Mouse (Mus musculus) liver, embryonic 12.5 days (tissue): ENCODE measurements at regions not wholly inside any gene's neighbourhood (a gene's known extent, or its start where the extent isn't known, plus 50 kb on each side); places are given as distances from the start of the nearest gene placed in this dataset.

ENCODE experiments used
- ATAC-seq: fragments of 200-750 bp; cut with Nextera tagmentation; 2 replicates; pipeline ENCODE4 v1.8.0; 2017; ENCODE audit warnings: moderate number of reproducible peaks, mild to moderate bottlenecking, moderate library complexity
- H3K27ac ChIP-seq: fragments of 300-500 bp; sonication (generic); 2 replicates; pipeline ENCODE4 v1.5.1; 2016; ENCODE audit warnings: mild to moderate bottlenecking
- H3K27me3 ChIP-seq: fragments of 300-500 bp; sonication (generic); replicated peaks from 2 replicates; pipeline ENCODE4 v1.6.1; 2016; ENCODE audit warnings: mild to moderate bottlenecking, moderate library complexity
- H3K36me3 ChIP-seq: fragments of 300-500 bp; sonication (generic); 2 replicates; pipeline ENCODE4 v1.6.1; 2016; ENCODE audit warnings: mild to moderate bottlenecking, moderate library complexity
- H3K4me1 ChIP-seq: fragments of 300-500 bp; sonication (generic); 2 replicates; pipeline ENCODE4 v1.6.1; 2016
- H3K4me2 ChIP-seq: fragments of 300-500 bp; sonication (generic); 2 replicates; pipeline ENCODE4 v1.6.1; 2016; ENCODE audit warnings: mild to moderate bottlenecking, moderate library complexity
- H3K4me3 ChIP-seq: fragments of 300-500 bp; sonication (generic); 2 replicates; pipeline ENCODE4 v1.5.1; 2016; ENCODE audit warnings: mild to moderate bottlenecking, moderate library complexity
- H3K9ac ChIP-seq: fragments of 300-500 bp; sonication (generic); 2 replicates; pipeline ENCODE4 v1.6.1; 2016; ENCODE audit warnings: mild to moderate bottlenecking, moderate library complexity
- H3K9me3 ChIP-seq: fragments of 300-500 bp; sonication (generic); replicated peaks from 2 replicates; pipeline ENCODE4 v1.6.1; 2016; ENCODE audit warnings: mild to moderate bottlenecking, moderate library complexity
- WGBS: fragments of 180-500 bp; shearing (Covaris S2); methylation state at CpG from one replicate; pipeline ENCODE4 v1.1.7; 2016; ENCODE audit not compliant: insufficient replicate concordance; 5-methylcytosine and 5-hydroxymethylcytosine counted together

DNA sequence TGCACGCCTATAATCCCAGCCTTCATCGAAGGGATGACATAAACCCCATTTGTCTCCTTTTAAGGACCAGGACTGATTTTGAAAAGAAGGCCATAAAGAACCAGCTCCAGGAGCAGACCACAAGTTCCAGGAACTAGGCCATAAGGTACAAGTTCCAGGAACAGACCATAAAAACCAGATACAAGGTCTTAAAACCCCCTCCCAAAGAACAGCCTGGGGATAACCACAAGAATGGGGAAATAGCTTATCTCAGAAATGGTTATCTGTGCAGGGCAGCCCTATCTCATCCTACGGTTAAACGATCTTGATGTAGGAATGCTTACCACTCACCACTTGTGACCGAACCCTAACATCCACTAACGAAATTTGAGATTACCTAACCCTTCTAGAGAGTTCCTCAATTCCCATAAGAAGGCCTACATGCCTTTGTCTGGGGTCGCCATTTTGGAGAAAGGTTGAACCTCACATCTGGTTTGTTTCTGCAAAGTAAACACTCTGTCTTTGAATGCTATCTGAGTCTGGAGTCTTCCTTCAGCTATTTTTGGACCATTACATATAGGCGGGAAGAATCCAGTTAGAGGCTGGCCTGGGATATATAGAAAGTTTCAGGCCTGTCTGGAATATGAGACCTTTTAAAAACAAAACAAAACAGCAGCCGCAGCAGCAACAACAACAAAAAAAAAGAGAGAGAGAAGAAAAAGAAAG is 103.5 kb upstream of the Fut8 start:
- no peak overlapping the region for H3K4me3 ChIP-seq
- 28% methylated on average over 9 of the region's 9 CpGs for WGBS
- H3K9me3 ChIP-seq = no peaks in the 10 kb centered on the region
- no peak overlapping the region for H3K9ac ChIP-seq
- no peak overlapping the region for H3K4me2 ChIP-seq
- H3K4me1 ChIP-seq = peaks cover 16% of the 10 kb centered on the region
- H3K27ac ChIP-seq = no peak overlapping the region
- ATAC-seq = no peak
- H3K36me3 ChIP-seq = no peaks in the 10 kb centered on the region
- no peaks in the 10 kb centered on the region for H3K27me3 ChIP-seq

DNA sequence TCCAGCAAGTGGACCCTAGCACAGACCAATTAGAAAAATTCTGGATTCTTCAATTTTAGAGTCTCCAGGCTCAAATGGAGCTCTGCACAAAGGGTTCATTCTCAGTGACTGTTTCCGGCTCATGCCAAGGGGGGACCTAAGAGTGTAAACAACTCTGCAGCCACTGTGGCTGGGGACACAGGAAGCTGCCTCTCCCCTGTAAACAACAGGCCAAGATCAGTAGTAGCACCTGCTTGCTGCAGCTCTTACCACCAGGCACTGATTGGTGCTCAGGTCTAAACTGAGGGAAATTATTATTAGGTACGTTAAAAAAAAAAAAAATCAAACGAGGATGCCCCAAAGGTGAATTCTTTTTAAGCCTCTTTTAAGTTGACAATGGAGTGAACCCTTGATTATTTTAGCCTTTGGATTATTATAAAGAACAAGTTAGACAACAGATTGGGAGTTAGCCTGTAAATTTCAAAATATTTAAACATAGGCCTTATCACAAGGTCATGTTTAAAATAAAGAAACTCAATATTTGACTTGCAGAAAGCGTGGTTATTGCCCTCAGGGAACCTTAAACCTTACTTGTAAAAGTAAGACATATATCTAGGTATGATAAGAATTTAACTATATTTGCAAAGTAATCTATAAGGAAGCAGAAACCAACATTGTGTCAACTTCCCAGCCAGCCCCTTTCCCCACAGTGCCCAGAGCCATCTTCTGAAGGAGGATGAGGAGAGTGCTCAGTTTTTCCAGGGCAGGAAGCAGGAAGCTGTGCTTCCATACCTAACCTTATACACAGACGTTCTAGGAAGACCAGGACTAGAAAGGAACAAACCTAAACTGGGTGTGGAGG is 104.2 kb upstream of the Fut8 start:
- Histone ChIP-seq H3K36me3 (no peaks in the 10 kb centered on the region), H3K4me1 (peaks cover 16% of the 10 kb centered on the region), H3K27me3 (no peaks in the 10 kb centered on the region), H3K4me3 (no peak overlapping the region), H3K9ac (no peak overlapping the region; the same call in 1 of the 2 replicates), H3K4me2 (no peak overlapping the region), H3K27ac (no peak overlapping the region), H3K9me3 (no peaks in the 10 kb centered on the region)
- 31% methylated on average over 5 of the region's 5 CpGs for WGBS
- no peak for ATAC-seq

DNA sequence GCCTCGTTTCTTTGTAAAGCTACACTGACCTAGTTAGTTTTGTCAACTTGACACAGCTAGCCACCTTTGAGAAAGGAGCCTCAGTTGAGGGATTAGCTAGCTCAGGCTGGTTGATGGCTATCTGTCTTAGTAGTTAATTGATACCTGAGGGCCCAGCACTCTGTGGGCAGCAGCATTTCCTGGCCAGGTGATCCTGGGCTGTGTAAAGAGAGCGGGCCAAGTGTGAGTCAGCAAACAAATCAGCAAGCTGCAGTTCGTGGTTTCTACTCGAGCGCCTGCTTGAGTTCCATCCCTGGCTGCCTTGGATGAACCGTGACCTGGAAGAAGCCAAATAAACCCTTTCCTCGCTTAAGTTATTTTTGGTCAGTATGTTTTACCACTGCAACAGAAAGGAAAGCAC is 106.6 kb upstream of the Fut8 start:
- Histone ChIP-seq H3K36me3 (no peaks in the 10 kb centered on the region), H3K4me3 (no peak overlapping the region)
- no peak for ATAC-seq

DNA sequence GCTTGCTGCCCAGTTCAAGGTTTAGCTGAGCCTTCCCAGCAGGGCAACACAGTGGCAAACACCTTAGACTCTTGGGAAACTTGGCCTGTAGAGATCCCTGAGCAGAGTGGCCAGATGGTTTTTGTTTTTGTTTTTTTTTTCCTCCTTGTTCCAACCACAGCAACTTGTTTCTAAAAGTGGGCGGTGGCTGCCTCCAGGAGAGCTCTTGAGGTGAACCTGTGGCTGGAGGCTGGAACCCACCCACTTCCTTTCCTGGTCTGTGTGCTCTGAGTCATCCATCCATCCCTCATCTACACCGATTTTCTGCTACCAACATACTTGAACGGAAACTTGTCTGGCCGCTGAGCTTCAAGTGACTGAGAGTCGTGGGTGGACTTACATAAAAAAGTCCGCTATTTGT is 107.4 kb upstream of the Fut8 start:
- no peaks in the 10 kb centered on the region for H3K36me3 ChIP-seq
- no peak overlapping the region for H3K27ac ChIP-seq
- peaks cover 14% of the 10 kb centered on the region for H3K4me1 ChIP-seq
- no peak for ATAC-seq
- no peak overlapping the region for H3K4me3 ChIP-seq
- no peak overlapping the region for H3K9ac ChIP-seq
- H3K4me2 ChIP-seq = no peak overlapping the region
- 24% methylated on average over 6 of the region's 6 CpGs for WGBS
- H3K27me3 ChIP-seq = no peaks in the 10 kb centered on the region
- H3K9me3 ChIP-seq = no peaks in the 10 kb centered on the region

More for the DNA sequence above, 106.6 kb upstream of the Fut8 start:
- WGBS = 22% methylated on average over 7 of the region's 7 CpGs
- Histone ChIP-seq H3K4me2 (no peak overlapping the region), H3K27me3 (no peaks in the 10 kb centered on the region), H3K27ac (no peak overlapping the region), H3K9me3 (no peaks in the 10 kb centered on the region), H3K4me1 (peaks cover 16% of the 10 kb centered on the region), H3K9ac (no peak overlapping the region)

DNA sequence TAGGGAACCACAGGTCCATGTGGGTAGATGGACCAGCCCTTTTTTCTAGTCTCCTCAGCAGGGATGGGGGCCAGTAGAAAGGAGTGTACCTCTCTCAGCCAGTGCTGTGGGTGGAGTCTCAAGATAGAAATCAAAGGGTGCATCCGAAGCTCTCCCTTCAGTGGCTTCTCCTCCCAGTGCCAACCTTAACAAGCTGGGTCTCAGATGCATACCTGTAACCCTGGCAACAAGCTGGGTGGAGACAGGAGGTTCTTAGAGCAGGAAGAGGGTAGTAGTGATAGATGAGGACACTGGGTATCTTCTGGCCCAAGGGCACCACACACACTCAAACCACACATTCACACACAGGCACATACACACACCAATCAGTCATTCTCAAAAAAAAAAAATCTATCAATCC is 113.7 kb upstream of the Fut8 start:
- no peaks in the 10 kb centered on the region for H3K27me3 ChIP-seq
- no peak overlapping the region for H3K4me2 ChIP-seq
- H3K9me3 ChIP-seq = no peaks in the 10 kb centered on the region
- H3K27ac ChIP-seq = no peak overlapping the region
- 19% methylated on average over 1 of the region's 1 CpGs for WGBS
- H3K36me3 ChIP-seq = no peaks in the 10 kb centered on the region
- no peak overlapping the region for H3K9ac ChIP-seq
- no peak for ATAC-seq
- no peak overlapping the region for H3K4me3 ChIP-seq
- peaks cover 16% of the 10 kb centered on the region for H3K4me1 ChIP-seq

DNA sequence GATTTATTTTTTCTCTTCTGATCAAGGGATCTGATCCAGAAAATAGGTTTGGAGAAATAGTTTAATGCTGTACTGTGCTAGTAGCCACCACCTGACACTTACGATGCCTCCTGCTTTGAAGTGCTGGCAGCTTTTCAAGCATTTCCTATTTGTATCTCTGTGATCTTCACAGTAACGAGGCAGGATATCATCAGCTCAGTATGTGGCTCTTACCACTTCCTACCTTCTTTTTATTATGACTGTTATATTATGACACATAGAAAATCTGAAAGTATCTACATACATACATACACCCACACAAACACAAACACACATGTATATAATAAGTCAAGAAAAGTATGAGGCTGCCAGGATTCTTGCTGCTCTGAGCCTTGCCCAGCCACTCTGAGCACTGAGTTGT is 124.4 kb upstream of the Fut8 start:
- 71% methylated on average over 2 of the region's 2 CpGs for WGBS
- Histone ChIP-seq H3K9ac (no peak overlapping the region), H3K27ac (no peak overlapping the region), H3K4me2 (no peak overlapping the region), H3K27me3 (no peaks in the 10 kb centered on the region), H3K36me3 (no peaks in the 10 kb centered on the region), H3K4me1 (no peaks in the 10 kb centered on the region), H3K9me3 (no peaks in the 10 kb centered on the region), H3K4me3 (no peak overlapping the region)
- no peak for ATAC-seq

DNA sequence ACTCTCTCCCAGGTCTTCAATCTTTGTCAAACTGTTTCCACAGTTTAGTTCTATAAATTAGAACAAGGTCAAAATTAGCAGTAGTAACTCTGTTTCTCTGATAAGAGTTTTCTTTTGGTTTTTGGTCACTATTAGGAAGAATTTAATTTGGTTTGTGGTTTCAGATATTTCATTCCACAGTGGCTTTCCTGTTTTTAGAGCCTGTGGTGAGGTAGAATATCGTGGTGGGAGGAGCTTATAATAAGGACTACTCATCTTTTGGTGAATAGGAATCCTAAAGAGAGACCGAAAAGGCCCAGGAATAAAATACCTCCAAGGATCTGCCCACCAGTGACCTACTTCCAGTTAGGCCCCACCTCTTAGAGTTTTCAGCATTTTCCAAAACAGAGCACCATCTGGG is 125.8 kb upstream of the Fut8 start:
- Histone ChIP-seq H3K9ac (no peak overlapping the region), H3K4me1 (no peaks in the 10 kb centered on the region), H3K9me3 (no peaks in the 10 kb centered on the region), H3K27ac (no peak overlapping the region), H3K4me3 (no peak overlapping the region), H3K36me3 (no peaks in the 10 kb centered on the region), H3K4me2 (no peak overlapping the region), H3K27me3 (no peaks in the 10 kb centered on the region)
- WGBS = 60% methylated on average over 2 of the region's 2 CpGs
- no peak for ATAC-seq

DNA sequence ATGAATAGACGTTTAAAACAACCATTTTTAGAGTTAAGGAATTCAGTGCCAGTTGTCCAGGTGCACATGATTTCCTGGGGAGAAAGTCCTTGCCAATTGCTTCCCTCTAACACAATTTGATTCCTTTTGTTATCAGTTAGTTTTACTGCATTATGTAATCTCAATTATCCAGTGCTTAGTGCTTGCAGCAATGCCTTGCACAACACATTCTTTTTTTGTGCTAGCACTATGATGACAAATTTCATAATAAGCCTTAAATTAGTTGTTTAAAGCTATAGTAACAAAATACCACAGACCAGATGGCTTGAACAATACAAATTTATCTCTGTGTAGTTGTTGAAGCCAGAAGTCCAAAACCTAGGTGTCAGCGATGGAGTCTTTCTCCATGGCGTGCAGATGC is 130.7 kb upstream of the Fut8 start:
- Histone ChIP-seq H3K4me3 (no peak overlapping the region), H3K4me1 (no peaks in the 10 kb centered on the region; the same call in 1 of the 2 replicates), H3K9me3 (no peaks in the 10 kb centered on the region), H3K27ac (no peak overlapping the region), H3K4me2 (no peak overlapping the region), H3K9ac (no peak overlapping the region), H3K36me3 (no peaks in the 10 kb centered on the region), H3K27me3 (no peaks in the 10 kb centered on the region)
- 71% methylated on average over 3 of the region's 3 CpGs for WGBS
- no peak for ATAC-seq

DNA sequence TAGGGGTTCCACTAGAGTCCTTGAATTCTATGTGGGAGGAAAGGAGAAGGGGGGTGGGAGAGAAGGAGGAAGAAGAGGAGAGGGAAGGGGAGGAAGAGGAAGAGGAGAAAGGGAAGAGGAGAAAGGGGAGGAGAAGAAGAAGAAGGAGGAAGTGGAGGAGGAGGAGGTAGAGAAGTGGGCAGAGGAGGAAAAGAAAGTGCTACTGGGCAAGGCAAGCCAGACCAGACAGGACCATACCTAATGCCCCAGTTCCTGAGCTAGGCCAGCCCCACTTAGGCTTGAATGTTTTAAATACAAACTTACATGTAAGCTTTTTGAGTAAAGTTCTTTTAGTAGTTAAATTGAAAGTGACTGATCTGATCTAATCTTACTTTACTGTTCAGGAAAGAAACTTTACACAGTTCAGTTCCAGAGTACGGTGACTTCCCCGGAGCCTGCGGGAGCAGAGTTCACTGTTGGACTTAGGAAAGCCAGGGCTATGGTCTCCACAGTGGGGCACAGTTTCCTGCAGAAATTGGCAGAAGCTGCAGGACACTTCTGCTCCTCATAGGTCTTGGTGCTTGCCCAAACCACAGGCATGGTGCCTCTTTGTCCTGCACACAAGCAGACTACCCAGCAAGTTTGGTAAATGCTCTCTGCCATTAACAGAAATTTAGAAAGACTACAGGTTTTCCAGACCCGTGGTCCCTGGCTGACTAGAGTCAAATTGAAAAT is 131.9 kb upstream of the Fut8 start:
- Histone ChIP-seq H3K4me2 (no peak overlapping the region), H3K9me3 (no peaks in the 10 kb centered on the region), H3K27ac (no peak overlapping the region), H3K36me3 (no peaks in the 10 kb centered on the region), H3K4me1 (no peaks in the 10 kb centered on the region; the same call in 1 of the 2 replicates), H3K9ac (no peak overlapping the region), H3K27me3 (no peaks in the 10 kb centered on the region), H3K4me3 (no peak overlapping the region)
- no peak for ATAC-seq
- 39% methylated on average over 4 of the region's 4 CpGs for whole genome bisulfite sequencing

DNA sequence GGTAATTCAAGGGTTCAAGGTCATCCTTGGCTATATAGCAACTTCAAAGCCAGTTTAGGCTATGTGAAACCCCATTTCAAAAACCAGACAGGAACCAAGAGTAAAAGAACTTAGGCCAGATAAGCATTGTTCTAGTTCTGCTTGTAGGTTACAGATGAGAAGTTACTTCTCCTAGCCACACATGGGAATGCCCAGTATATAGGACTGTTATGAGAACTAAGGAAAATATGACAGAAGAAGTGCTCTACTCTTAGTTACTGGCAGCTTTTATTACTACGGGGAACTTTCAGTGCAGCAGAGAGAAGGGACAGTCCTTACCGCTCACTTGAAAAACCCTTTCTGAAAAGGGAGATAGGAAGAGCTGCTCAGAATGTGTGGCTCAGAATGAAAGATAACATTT is 137.4 kb upstream of the Fut8 start:
- no peaks in the 10 kb centered on the region for H3K9me3 ChIP-seq
- 31% methylated on average over 2 of the region's 2 CpGs for WGBS
- no peaks in the 10 kb centered on the region for H3K27me3 ChIP-seq
- H3K4me1 ChIP-seq = peaks cover 14% of the 10 kb centered on the region
- H3K4me3 ChIP-seq = no peak overlapping the region
- H3K36me3 ChIP-seq = no peaks in the 10 kb centered on the region
- no peak overlapping the region for H3K9ac ChIP-seq
- no peak overlapping the region for H3K4me2 ChIP-seq
- no peak overlapping the region for H3K27ac ChIP-seq
- no peak for ATAC-seq

DNA sequence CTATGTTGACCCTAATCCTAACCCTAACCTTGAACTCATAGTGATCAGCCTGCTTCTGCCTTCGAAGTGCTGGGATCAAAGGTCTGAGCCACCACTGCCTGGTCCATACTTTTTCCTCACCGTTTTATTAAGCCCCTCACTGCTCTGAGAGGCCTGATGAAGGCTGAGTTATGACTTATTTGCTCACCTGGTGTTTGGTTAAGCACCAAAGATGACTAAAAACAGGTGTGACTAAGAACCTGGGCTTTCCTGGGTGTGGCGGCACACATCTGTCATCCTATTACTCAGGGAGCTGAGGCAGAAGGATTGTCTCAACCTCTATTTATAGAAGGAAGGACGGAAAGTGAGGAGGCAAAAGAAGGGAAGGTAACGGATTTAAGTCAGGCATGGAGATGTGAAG is 137.5 kb upstream of the Max start:
- no peak overlapping the region for H3K4me2 ChIP-seq
- H3K4me1 ChIP-seq = peaks cover 20% of the 10 kb centered on the region
- no peaks in the 10 kb centered on the region for H3K9me3 ChIP-seq
- no peaks in the 10 kb centered on the region for H3K27me3 ChIP-seq
- H3K27ac ChIP-seq = no peak overlapping the region
- H3K4me3 ChIP-seq = no peak overlapping the region
- 70% methylated on average over 5 of the region's 5 CpGs for WGBS
- H3K9ac ChIP-seq = no peak overlapping the region
- H3K36me3 ChIP-seq = no peaks in the 10 kb centered on the region
- ATAC-seq = no peak

DNA sequence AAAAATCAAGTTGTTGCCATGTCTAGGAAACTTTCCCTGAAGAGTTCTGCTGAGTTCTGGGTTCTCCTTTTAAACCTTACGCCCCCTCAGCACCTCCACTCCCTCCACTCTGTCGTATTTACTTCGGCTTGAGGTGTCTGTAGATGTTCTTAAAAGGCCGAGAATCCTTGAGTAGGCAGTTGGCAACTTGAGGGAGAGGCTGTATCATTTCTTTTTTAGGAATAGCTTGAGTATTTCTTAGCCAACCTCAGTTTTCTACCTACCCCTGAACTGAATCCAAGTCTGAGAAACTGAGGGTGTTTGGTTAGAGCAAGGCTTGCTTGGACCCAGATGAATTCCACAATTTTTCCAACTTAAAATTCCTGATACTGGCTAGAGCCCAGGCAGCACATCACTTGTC is 136.8 kb upstream of the Max start:
- H3K4me2 ChIP-seq = no peak overlapping the region
- no peak overlapping the region for H3K27ac ChIP-seq
- no peak overlapping the region for H3K9ac ChIP-seq
- no peak overlapping the region for H3K4me3 ChIP-seq
- 70% methylated on average over 4 of the region's 4 CpGs for WGBS
- ATAC-seq = no peak
- no peaks in the 10 kb centered on the region for H3K36me3 ChIP-seq
- H3K9me3 ChIP-seq = no peaks in the 10 kb centered on the region
- H3K27me3 ChIP-seq = no peaks in the 10 kb centered on the region
- peaks cover 26% of the 10 kb centered on the region for H3K4me1 ChIP-seq
